ENCODE assay signal across 8 mouse cellular contexts in genomic region chr15:81811599-81811996, GRCm38 (mm10). TPM values are rescaled to one million over a fixed set of nuclear protein-coding genes. Genes with fewer than 3 reads are reported as not detected.
DNase-seq lines count a peak whose midpoint lies in the region; ATAC-seq and TF ChIP-seq lines count a peak whose summit lies in the region.

No protein-coding gene starts in this region.

- intact Hi-C loops in gastrocnemius, adult 2 months (cut with DNase I) = loop anchor here (5.0 kb wide), 1 partner anchor 64 kb away; the partner anchor contains the start of genes Rangap1 and Zc3h7b

- peaks cover 40% of the 10 kb centered on the region for H3K4me1 ChIP-seq in forebrain, embryonic 12.5 days
- H3K4me1 ChIP-seq in liver, adult 2 months (ENCODE audit: control insufficient read depth, insufficient read depth, low read length) = peaks cover 30% of the 10 kb centered on the region

- under 1% methylated on average over 19 of the region's 26 CpGs for WGBS in forebrain, embryonic 12.5 days
- WGBS in liver, adult 2 months = 2% methylated on average over 26 of the region's 26 CpGs

- TF ChIP-seq CTCF in gastrocnemius, adult 2 months (IDR thresholded peaks at IDR 0.05) = no peak
- no peak for TF ChIP-seq CTCF in liver, adult 2 months (IDR thresholded peaks at IDR 0.05; ENCODE audit: low read depth, low read length)

- H3K27ac ChIP-seq in gastrocnemius, adult 2 months = peak overlapping the region; percentile 96
- H3K27ac ChIP-seq in forebrain, embryonic 12.5 days = peak overlapping the region; percentile 75
- H3K27ac ChIP-seq in liver, adult 2 months (replicated peaks; ENCODE audit: insufficient read depth, low read depth, low read length) = peak overlapping the region; percentile 94

- ATAC-seq in CD4-positive, CD25-positive, alpha-beta regulatory T cell, adult 4 months = peak; percentile 7
- ATAC-seq in forebrain, embryonic 12.5 days (ENCODE audit: low FRiP score) = peak; percentile 10

- no peak for DNase-seq in gastrocnemius, adult 2 months
- no peak for DNase-seq in gastrocnemius, postnatal 4 days (ENCODE audit: low spot score in 2 of 2)
- DNase-seq in liver, adult 2 months (ENCODE audit: extremely low read depth, low read depth, low spot score) = peak; percentile 74
- DNase-seq in testis, postnatal 10 days (ENCODE audit: low spot score) = peak; percentile 85
- no peak for DNase-seq in ovary, postnatal 36 days (ENCODE audit: low spot score)
- DNase-seq in right cerebral cortex, postnatal 4 days = no peak

- peaks cover 13% of the 10 kb centered on the region for H3K36me3 ChIP-seq in forebrain, embryonic 12.5 days (replicated peaks)
- peaks cover 15% of the 10 kb centered on the region for H3K36me3 ChIP-seq in liver, adult 2 months (ENCODE audit: control insufficient read depth, insufficient read depth, low read length)

- peak overlapping the region; percentile 88 for H3K4me2 ChIP-seq in forebrain, embryonic 12.5 days

- peak overlapping the region; percentile 92 for H3K4me3 ChIP-seq in gastrocnemius, adult 2 months
- H3K4me3 ChIP-seq in forebrain, embryonic 12.5 days (replicated peaks) = peak overlapping the region; percentile 62
- peak overlapping the region; percentile 63 for H3K4me3 ChIP-seq in liver, adult 2 months (ENCODE audit: insufficient read depth, low read depth, low read length)

- TF ChIP-seq POLR2A in liver, adult 2 months (IDR thresholded peaks at IDR 0.05; ENCODE audit: extremely low read depth, insufficient read depth, low read length) = peak; percentile 66; the same call in 1 of the 2 replicates

- H3K27me3 ChIP-seq in forebrain, embryonic 12.5 days = no peaks in the 10 kb centered on the region
- no peaks in the 10 kb centered on the region for H3K27me3 ChIP-seq in liver, adult 2 months (ENCODE audit: control insufficient read depth, insufficient read depth, low read length)

- H3K79me2 ChIP-seq in liver, adult 2 months (ENCODE audit: control insufficient read depth, insufficient read depth, low read length) = peaks cover 9% of the 10 kb centered on the region; the same call in 1 of the 2 replicates

- peak overlapping the region; percentile 83 for H3K9ac ChIP-seq in forebrain, embryonic 12.5 days
- peak overlapping the region; percentile 93 for H3K9ac ChIP-seq in liver, adult 2 months (ENCODE audit: low read depth, low read length)

- H3K9me3 ChIP-seq in forebrain, embryonic 12.5 days = no peaks in the 10 kb centered on the region

RNA-seq across cellular contexts. Expression of gene Tef, which starts 9.4 kb away (rescaled TPM):
- total RNA-seq in gastrocnemius, adult 2 months (2021) = 100 to 1,000 TPM; 101 to 191 TPM
- total RNA-seq in gastrocnemius, postnatal 4 days (2021) = 100 to 1,000 TPM; 112 to 117 TPM
- 10 to 100 TPM; 10.2 to 13.9 TPM for polyA plus RNA-seq in CD4-positive, CD25-positive, alpha-beta regulatory T cell, adult 4 months (2017; shearing (Covaris generic))
- 25.8 and 27.2 TPM in 2 replicates for polyA plus RNA-seq in forebrain, embryonic 12.5 days (2016; fragmentation: Nextera tagmentation; extraction: Ambion mirVana)
- total RNA-seq in liver, adult 2 months (2014; rRNA removed) = 156 and 163 TPM in 2 replicates
- polyA plus RNA-seq in liver, adult 2 months (2012; rRNA removed) = 34.6 and 35.0 TPM in 2 replicates

RNA-seq across cellular contexts. Expression of gene Tob2, which starts 47.0 kb away (rescaled TPM):
- 100 to 1,000 TPM; 151 to 205 TPM for total RNA-seq in gastrocnemius, adult 2 months (2021)
- 10 to 100 TPM; 34.5 to 44.1 TPM for total RNA-seq in gastrocnemius, postnatal 4 days (2021)
- 10 to 100 TPM; 37.2 to 42.7 TPM for polyA plus RNA-seq in CD4-positive, CD25-positive, alpha-beta regulatory T cell, adult 4 months (2017; shearing (Covaris generic))
- 24.4 and 24.8 TPM in 2 replicates for polyA plus RNA-seq in forebrain, embryonic 12.5 days (2016; fragmentation: Nextera tagmentation; extraction: Ambion mirVana)
- 15.8 and 25.6 TPM in 2 replicates for total RNA-seq in liver, adult 2 months (2014; rRNA removed)
- 20.9 and 21.6 TPM in 2 replicates for polyA plus RNA-seq in liver, adult 2 months (2012; rRNA removed)

Comparison
In these comparisons a context has a peak if more than half of its experiments do, and no peak if none do; other contexts are left out.
1. DNase-seq: peak in liver, adult 2 months (single experiment) and testis, postnatal 10 days (single experiment); none in gastrocnemius, adult 2 months (single experiment), gastrocnemius, postnatal 4 days (0 of 2), ovary, postnatal 36 days (single experiment) and right cerebral cortex, postnatal 4 days (single experiment).
2. Peak in every context shown above with its lines, with median percentiles within 50 percentile points of each other: H3K27ac ChIP-seq and H3K4me3 ChIP-seq.